Mouse (Mus musculus): Measurements from ENCODE around the gene Tmbim1. TPM values are rescaled to one million over a fixed set of nuclear protein-coding genes. Genes with fewer than 3 reads are reported as not detected.

The Tmbim1 gene
- polyA plus RNA-seq, 1 experiment from 2014 or later = 149 TPM

DNA sequence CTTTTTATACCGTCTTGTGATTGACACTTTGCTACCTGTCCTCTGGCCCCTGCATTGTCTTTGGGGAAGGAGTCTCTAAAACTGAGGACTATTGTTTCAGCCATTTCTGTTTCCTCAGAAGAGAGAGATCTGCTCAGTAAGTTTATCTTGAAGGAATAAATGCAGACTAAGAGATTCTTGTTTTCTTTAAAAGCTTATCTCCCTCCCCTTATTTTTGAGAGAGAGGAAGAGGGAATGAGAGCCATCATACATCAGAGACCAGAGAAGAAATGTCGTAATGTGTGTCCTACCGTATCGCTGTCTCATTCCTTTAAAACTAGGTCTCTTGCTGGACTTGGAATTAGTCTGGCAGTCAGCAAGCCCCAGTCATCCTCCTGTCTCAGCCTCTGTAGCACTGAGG lies 64.6 kb downstream of the Tmbim1 start:
- H3K36me3 ChIP-seq (ENCODE audit: insufficient read depth, low read length) = no peaks in the 10 kb centered on the region
- no peak for ATAC-seq
- no peak for DNase-seq (ENCODE audit: low spot score)
- H3K27ac ChIP-seq (ENCODE audit: low read length) = peak overlapping the region; percentile 68
- no peak overlapping the region for H3K9ac ChIP-seq (replicated peaks; ENCODE audit: low read depth)
- TF ChIP-seq CTCF (IDR thresholded peaks at IDR 0.05) = no peak
- no peak for TF ChIP-seq EP300 (IDR thresholded peaks at IDR 0.05)
- H3K9me3 ChIP-seq (ENCODE audit: low read length) = no peaks in the 10 kb centered on the region
- H3K27me3 ChIP-seq (replicated peaks; ENCODE audit: insufficient read depth, low read length) = no peaks in the 10 kb centered on the region
- no peak overlapping the region for H3K4me3 ChIP-seq (ENCODE audit: low read depth, low read length)
- WGBS = 53% methylated on average over 4 of the region's 4 CpGs
- no peak overlapping the region for H3K4me2 ChIP-seq (replicated peaks; ENCODE audit: low read depth, low read length)
- H3K4me1 ChIP-seq (ENCODE audit: insufficient read depth, low read depth, low read length) = peaks cover 16% of the 10 kb centered on the region; the same call in 1 of the 2 replicates

DNA sequence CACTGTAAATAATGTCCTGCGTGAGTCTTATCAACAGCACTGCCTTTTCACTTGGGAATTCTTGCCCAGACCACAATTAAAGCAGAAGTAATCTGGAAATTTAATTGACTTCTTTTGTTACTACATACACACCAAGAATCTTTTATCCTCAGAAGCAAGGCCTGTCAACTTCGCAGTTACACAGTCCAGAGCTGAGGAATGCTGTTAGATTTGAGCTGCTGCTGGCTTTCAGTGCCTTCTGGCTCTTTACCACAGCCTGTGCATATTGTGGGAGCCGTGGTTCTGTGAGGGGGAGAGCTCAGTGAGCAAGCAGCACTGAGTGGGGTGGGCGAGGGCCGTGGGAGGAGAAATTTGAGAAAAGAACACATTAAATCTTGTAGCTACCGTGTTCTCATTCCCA lies 65.1 kb downstream of the Tmbim1 start:
- Histone ChIP-seq H3K4me3 (ENCODE audit: low read depth, low read length) (no peak overlapping the region), H3K9ac (replicated peaks; ENCODE audit: low read depth) (no peak overlapping the region), H3K27me3 (replicated peaks; ENCODE audit: insufficient read depth, low read length) (no peaks in the 10 kb centered on the region), H3K4me1 (ENCODE audit: insufficient read depth, low read depth, low read length) (peaks cover 16% of the 10 kb centered on the region; the same call in 1 of the 2 replicates), H3K4me2 (replicated peaks; ENCODE audit: low read depth, low read length) (no peak overlapping the region), H3K9me3 (ENCODE audit: low read length) (no peaks in the 10 kb centered on the region), H3K36me3 (ENCODE audit: insufficient read depth, low read length) (no peaks in the 10 kb centered on the region), H3K27ac (ENCODE audit: low read length) (peak overlapping the region; percentile 68)
- TF ChIP-seq EP300 (IDR thresholded peaks at IDR 0.05) = no peak
- TF ChIP-seq CTCF (IDR thresholded peaks at IDR 0.05) = no peak
- WGBS = 46% methylated on average over 6 of the region's 6 CpGs
- ATAC-seq (no peak), DNase-seq (ENCODE audit: low spot score) (peak; percentile 29)

DNA sequence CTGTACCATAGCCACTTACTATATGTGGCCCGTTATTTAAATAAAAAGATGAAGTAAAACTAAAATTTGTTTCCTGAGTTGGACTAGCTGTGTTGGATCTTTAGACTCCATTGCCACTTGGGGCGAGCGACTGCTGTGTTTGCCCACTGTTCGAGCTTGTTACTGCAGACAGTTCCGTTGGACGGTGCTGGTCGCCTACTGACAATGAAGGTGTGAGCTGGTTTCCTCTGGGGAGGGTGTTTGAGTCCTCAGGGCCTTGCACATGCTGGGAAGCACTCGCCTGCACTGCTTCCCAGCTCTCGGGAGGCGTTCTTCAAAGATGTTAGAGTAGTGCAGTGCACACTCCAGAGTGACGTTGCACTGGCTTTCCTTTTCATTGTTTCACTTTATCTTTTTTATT lies 65.8 kb downstream of the Tmbim1 start:
- peak overlapping the region; percentile 8; the same call in 1 of the 2 replicates for H3K4me3 ChIP-seq (ENCODE audit: low read depth, low read length)

DNA sequence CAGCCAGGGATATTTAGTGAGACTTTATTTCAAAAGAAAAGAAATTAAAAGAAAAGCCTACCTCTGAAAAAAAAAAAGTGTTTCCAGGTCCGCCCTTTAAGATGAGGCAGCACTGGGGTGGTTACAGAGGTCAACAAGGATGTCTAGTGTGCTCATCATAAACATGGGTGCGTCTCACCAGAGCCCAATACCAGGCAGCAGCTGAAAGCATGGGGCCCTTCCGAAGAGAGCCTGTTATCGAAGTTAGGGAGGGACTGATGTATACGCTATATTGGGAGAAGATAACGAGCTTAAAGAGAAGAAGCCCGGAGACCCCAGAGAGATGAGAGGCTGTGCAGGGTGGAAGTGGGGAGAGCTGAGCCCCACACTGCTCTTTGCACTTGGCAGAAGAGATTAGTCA lies 66.3 kb downstream of the Tmbim1 start:
- Histone ChIP-seq H3K4me2 (replicated peaks; ENCODE audit: low read depth, low read length) (peak overlapping the region; percentile 80), H3K27ac (ENCODE audit: low read length) (peak overlapping the region; percentile 68), H3K9me3 (ENCODE audit: low read length) (no peaks in the 10 kb centered on the region), H3K9ac (replicated peaks; ENCODE audit: low read depth) (no peak overlapping the region), H3K27me3 (replicated peaks; ENCODE audit: insufficient read depth, low read length) (no peaks in the 10 kb centered on the region), H3K4me1 (ENCODE audit: insufficient read depth, low read depth, low read length) (peaks cover 16% of the 10 kb centered on the region; the same call in 1 of the 2 replicates), H3K36me3 (ENCODE audit: insufficient read depth, low read length) (no peaks in the 10 kb centered on the region), H3K4me3 (ENCODE audit: low read depth, low read length) (peak overlapping the region; percentile 8; the same call in 1 of the 2 replicates)
- ATAC-seq (no peak), DNase-seq (ENCODE audit: low spot score) (no peak)
- no peak for TF ChIP-seq EP300 (IDR thresholded peaks at IDR 0.05)
- TF ChIP-seq CTCF (IDR thresholded peaks at IDR 0.05) = no peak
- WGBS = 41% methylated on average over 7 of the region's 7 CpGs

More for the DNA sequence above, 65.8 kb downstream of the Tmbim1 start:
- Histone ChIP-seq H3K9me3 (ENCODE audit: low read length) (no peaks in the 10 kb centered on the region), H3K4me1 (ENCODE audit: insufficient read depth, low read depth, low read length) (peaks cover 16% of the 10 kb centered on the region; the same call in 1 of the 2 replicates), H3K36me3 (ENCODE audit: insufficient read depth, low read length) (no peaks in the 10 kb centered on the region), H3K4me2 (replicated peaks; ENCODE audit: low read depth, low read length) (peak overlapping the region; percentile 80), H3K9ac (replicated peaks; ENCODE audit: low read depth) (no peak overlapping the region), H3K27me3 (replicated peaks; ENCODE audit: insufficient read depth, low read length) (no peaks in the 10 kb centered on the region), H3K27ac (ENCODE audit: low read length) (peak overlapping the region; percentile 68)
- DNase-seq (ENCODE audit: low spot score) (no peak), ATAC-seq (no peak)
- no peak for TF ChIP-seq EP300 (IDR thresholded peaks at IDR 0.05)
- TF ChIP-seq CTCF (IDR thresholded peaks at IDR 0.05) = no peak
- 41% methylated on average over 11 of the region's 11 CpGs for WGBS

Other genes starting within 250 kb of the Tmbim1 start
- 184 and 185 TPM in 2 replicates for gene Tns1, start 181.2 kb downstream of the Tmbim1 start, polyA plus RNA-seq (2015; fragmentation: Nextera tagmentation; extraction: Ambion mirVana)
- 0.42 and 0.43 TPM in 2 replicates for gene Rufy4, start 180.1 kb downstream of the Tmbim1 start, polyA plus RNA-seq (2015; fragmentation: Nextera tagmentation; extraction: Ambion mirVana)
- 1.9 and 2.4 TPM in 2 replicates for gene Cxcr2, start 151.6 kb downstream of the Tmbim1 start, polyA plus RNA-seq (2015; fragmentation: Nextera tagmentation; extraction: Ambion mirVana)
- not detected in 2 replicates for gene Cxcr1, start 111.0 kb downstream of the Tmbim1 start, polyA plus RNA-seq (2015; fragmentation: Nextera tagmentation; extraction: Ambion mirVana)
- 465 and 473 TPM in 2 replicates for gene Arpc2, start 69.5 kb downstream of the Tmbim1 start, polyA plus RNA-seq (2015; fragmentation: Nextera tagmentation; extraction: Ambion mirVana)
- gene Gpbar1, start 27.1 kb downstream of the Tmbim1 start, polyA plus RNA-seq (2015; fragmentation: Nextera tagmentation; extraction: Ambion mirVana) = 0.18 and 0.30 TPM in 2 replicates
- gene Aamp, start 20.9 kb downstream of the Tmbim1 start, polyA plus RNA-seq (2015; fragmentation: Nextera tagmentation; extraction: Ambion mirVana) = 213 and 214 TPM in 2 replicates
- gene Pnkd, start 20.7 kb downstream of the Tmbim1 start, polyA plus RNA-seq (2015; fragmentation: Nextera tagmentation; extraction: Ambion mirVana) = 88.7 and 91.4 TPM in 2 replicates
- gene Catip, start 56.5 kb upstream of the Tmbim1 start, polyA plus RNA-seq (2015; fragmentation: Nextera tagmentation; extraction: Ambion mirVana) = 3.4 and 5.1 TPM in 2 replicates
- gene Slc11a1, start 69.6 kb upstream of the Tmbim1 start, polyA plus RNA-seq (2015; fragmentation: Nextera tagmentation; extraction: Ambion mirVana) = 4.6 and 4.8 TPM in 2 replicates
- 72.5 and 75.0 TPM in 2 replicates for gene Ctdsp1, start 85.9 kb upstream of the Tmbim1 start, polyA plus RNA-seq (2015; fragmentation: Nextera tagmentation; extraction: Ambion mirVana)
- gene Vil1, start 103.8 kb upstream of the Tmbim1 start, polyA plus RNA-seq (2015; fragmentation: Nextera tagmentation; extraction: Ambion mirVana) = 0.75 and 1.3 TPM in 2 replicates
- 20.0 and 20.9 TPM in 2 replicates for gene Cnot9, start 200.4 kb upstream of the Tmbim1 start, polyA plus RNA-seq (2015; fragmentation: Nextera tagmentation; extraction: Ambion mirVana)
- 0.27 and 0.90 TPM in 2 replicates for gene Plcd4, start 237.3 kb upstream of the Tmbim1 start, polyA plus RNA-seq (2015; fragmentation: Nextera tagmentation; extraction: Ambion mirVana)
- 9.1 and 9.8 TPM in 2 replicates for gene Usp37, start 238.7 kb upstream of the Tmbim1 start, polyA plus RNA-seq (2015; fragmentation: Nextera tagmentation; extraction: Ambion mirVana)